Mouse (Mus musculus) fibroblast of lung, adult 2 months (primary cell): ENCODE data around the gene Gm10985.

ENCODE experiments used
- DNase-seq: peaks from one replicate; pipeline ENCODE4 v3.0.0-alpha.2; 2011; ENCODE audit warnings: low read depth

The Gm10985 gene

GRCm38 (mm10) chr3:53844786-53845185 is at the start of gene Gm10985:
Gene Gm10985, plus strand, starts transcription at chr3:53845086.
- no peak for DNase-seq

- DNase-seq = no peak
Measured at GRCm38 (mm10) chr3:53796933-53797332, 48.0 kb upstream of the Gm10985 start.

- no peak for DNase-seq
Measured at GRCm38 (mm10) chr3:53799671-53800070, 45.2 kb upstream of the Gm10985 start.

GRCm38 (mm10) chr3:53813421-53813977 is 31.4 kb upstream of the Gm10985 start:
- no peak for DNase-seq

GRCm38 (mm10) chr3:53834238-53834637 is 10.6 kb upstream of the Gm10985 start:
- no peak for DNase-seq

GRCm38 (mm10) chr3:53846206-53846928 is 1.5 kb downstream of the Gm10985 start:
- no peak for DNase-seq

GRCm38 (mm10) chr3:53847726-53848125 is 2.8 kb downstream of the Gm10985 start:
- DNase-seq = no peak

- no peak for DNase-seq
Measured at GRCm38 (mm10) chr3:53848262-53848661, 3.4 kb downstream of the Gm10985 start.

GRCm38 (mm10) chr3:53854261-53854660 is 9.4 kb downstream of the Gm10985 start:
- no peak for DNase-seq

- DNase-seq = no peak
Measured at GRCm38 (mm10) chr3:53854831-53855230, 9.9 kb downstream of the Gm10985 start.

- DNase-seq = peak; percentile 92
Measured at GRCm38 (mm10) chr3:53863383-53864220, 18.7 kb downstream of the Gm10985 start, which contains the start of gene Ufm1. Gene Ufm1, minus strand, starts transcription at chr3:53863830.

GRCm38 (mm10) chr3:53868212-53868611 is 23.3 kb downstream of the Gm10985 start:
- DNase-seq = no peak

- no peak for DNase-seq
Measured at GRCm38 (mm10) chr3:53869263-53869662, 24.4 kb downstream of the Gm10985 start.

GRCm38 (mm10) chr3:53870482-53870881 is 25.6 kb downstream of the Gm10985 start:
- no peak for DNase-seq

- no peak for DNase-seq
Measured at GRCm38 (mm10) chr3:53871596-53871995, 26.7 kb downstream of the Gm10985 start.

GRCm38 (mm10) chr3:53890619-53891540 is 46.0 kb downstream of the Gm10985 start:
- no peak for DNase-seq
